Mouse (Mus musculus): ENCODE data around the gene Zfp729a.

DNA sequence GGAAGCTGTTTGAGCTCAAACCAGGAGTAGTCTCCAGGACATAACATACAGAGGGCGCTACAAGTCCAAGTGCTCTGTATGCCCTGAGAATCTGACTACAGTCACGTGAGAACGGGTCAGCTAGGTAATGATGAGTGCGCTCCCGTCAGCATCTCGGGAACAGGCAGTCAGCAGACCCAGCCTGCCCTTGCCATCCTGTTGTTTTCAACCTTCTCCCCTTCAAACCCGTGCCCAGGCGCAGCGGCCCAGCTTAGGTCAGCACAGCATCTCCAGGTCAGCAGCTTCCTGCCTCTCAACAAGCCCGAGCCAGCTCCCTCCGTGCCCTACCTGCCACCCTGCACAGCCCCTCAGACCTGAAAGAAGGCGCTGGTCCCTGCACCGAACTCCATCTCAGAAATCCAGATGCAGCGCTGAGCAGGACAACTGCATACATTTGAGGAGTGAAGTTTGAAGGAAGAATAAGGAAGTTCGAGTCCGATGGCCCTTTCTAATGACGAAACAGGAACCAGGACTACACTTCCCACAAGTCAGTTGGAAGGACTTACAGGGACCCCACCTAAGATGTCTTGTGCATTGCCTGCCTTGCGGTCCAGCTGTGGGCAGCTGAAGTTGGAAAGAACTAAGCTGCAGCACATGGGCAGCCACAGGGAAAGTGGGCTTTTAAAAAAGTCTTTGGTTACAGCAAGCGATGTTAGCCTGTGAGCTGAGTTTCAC, at the start of gene Zfp729a, which contains the start of gene Gm49345:
- no peak for TF ChIP-seq EP300 (IDR thresholded peaks at IDR 0.05; ENCODE audit: low read depth)
- peak; percentile 64 for TF ChIP-seq CTCF (IDR thresholded peaks at IDR 0.05; ENCODE audit: low read depth)

All from heart, postnatal 0 days (tissue).